Mouse (Mus musculus) liver, embryonic 14.5 days (tissue): Measurements from ENCODE around the gene Klhl31.

ENCODE experiments used
- CTCF ChIP-seq: IDR thresholded peaks from 2 replicates; pipeline ENCODE4 v1.5.1; 2016; ENCODE audit warnings: antibody characterized with exemption, low read depth, control low read depth
- EP300 ChIP-seq: IDR thresholded peaks from 2 replicates; pipeline ENCODE4 v1.6.1; 2016; ENCODE audit warnings: antibody characterized with exemption, low read depth

GRCm38 (mm10) chr9:77612349-77612748, 24.0 kb upstream of the Klhl31 start:
- TF ChIP-seq CTCF (no peak), EP300 (no peak)
